Mouse (Mus musculus) spleen, adult 18-20 months (tissue): ENCODE data around the gene Cdkl4.

Experiments
- DNase-seq, 2 experiments: peaks; one replicate each; pipeline ENCODE4 v3.0.0; 2022; ENCODE audit warnings: mixed read lengths in 2 of 2

Gene Cdkl4

GRCm38 (mm10) chr17:80476496-80476895 lies 101.1 kb downstream of the Cdkl4 start:
- no peak for DNase-seq
